Mouse (Mus musculus) bone marrow, adult 2 months (tissue): ENCODE measurements around the gene Dll1. TPM values are rescaled to one million over a fixed set of nuclear protein-coding genes. Genes with fewer than 3 reads are reported as not detected.

Experiments used
- H3K27ac ChIP-seq: fragments of 200-500 bp; 2 replicates; pipeline ENCODE4 v1.5.1; 2012; ENCODE audit warnings: low read depth, mild to moderate bottlenecking, control low read depth, inconsistent platforms, low read length; ENCODE audit not compliant: control insufficient read depth, poor library complexity, insufficient read depth
- H3K4me1 ChIP-seq: fragments of 200-500 bp; 2 replicates; pipeline ENCODE4 v1.6.1; 2011; ENCODE audit warnings: low read length; ENCODE audit not compliant: control insufficient read depth, insufficient read depth
- H3K4me3 ChIP-seq: fragments of 200-500 bp; replicated peaks from 2 replicates; pipeline ENCODE3; 2011; ENCODE audit warnings: mild to moderate bottlenecking, low read depth, low read length, control low read depth; ENCODE audit not compliant: control insufficient read depth
- CTCF ChIP-seq: fragments of 200-500 bp; IDR thresholded peaks from 2 replicates; pipeline ENCODE4 v1.5.1; 2011; ENCODE audit warnings: low read length, control low read depth; ENCODE audit not compliant: control insufficient read depth, insufficient read depth
- POLR2A ChIP-seq: fragments of 200-500 bp; IDR thresholded peaks from 2 replicates; pipeline ENCODE4 v1.6.1; 2011; ENCODE audit warnings: low read depth, mild to moderate bottlenecking, control low read depth, low read length, borderline replicate concordance; ENCODE audit not compliant: control insufficient read depth
- WGBS: fragments of 180-500 bp; shearing (Covaris S2); methylation state at CpG from one replicate; pipeline ENCODE4 v1.1.7; 2018; 5-methylcytosine and 5-hydroxymethylcytosine counted together
- polyA plus RNA-seq: library from polyadenylated mRNA; stranded (reverse); fragments of >200 nt; gene quantifications from 2 replicates; pipeline ENCODE4 v1.2.4, GENCODE M21; 2011; ENCODE audit warnings: low replicate concordance; ENCODE audit not compliant: missing spikeins, insufficient read depth, insufficient read length

Gene Dll1
- polyA plus RNA-seq, 1 experiment: 3.0 TPM

GRCm38 (mm10) chr17:15327106-15327505 lies 49.6 kb downstream of the Dll1 start:
- Histone ChIP-seq H3K4me1 (no peaks in the 10 kb centered on the region), H3K27ac (no peak overlapping the region), H3K4me3 (no peak overlapping the region)
- no peak for TF ChIP-seq CTCF
- no peak for TF ChIP-seq POLR2A
- 16% methylated on average over 5 of the region's 5 CpGs for WGBS

GRCm38 (mm10) chr17:15325976-15326842 lies 50.5 kb downstream of the Dll1 start:
- 78% methylated on average over 10 of the region's 10 CpGs for WGBS
- no peaks in the 10 kb centered on the region for H3K4me1 ChIP-seq
- H3K27ac ChIP-seq: no peak overlapping the region
- no peak overlapping the region for H3K4me3 ChIP-seq
- TF ChIP-seq POLR2A (no peak), CTCF (no peak)

- no peaks in the 10 kb centered on the region for H3K4me1 ChIP-seq
- TF ChIP-seq CTCF (no peak), POLR2A (no peak)
- H3K27ac ChIP-seq: no peak overlapping the region
- H3K4me3 ChIP-seq: no peak overlapping the region
- 74% methylated on average over 9 of the region's 9 CpGs for WGBS
Measured at GRCm38 (mm10) chr17:15323191-15323834, 53.4 kb downstream of the Dll1 start.

Other genes with a start within 250 kb of the Dll1 start
- gene Fam120b, start 19.3 kb upstream of the Dll1 start, polyA plus RNA-seq: 4.6 and 8.2 TPM in 2 replicates
- 146 and 240 TPM in 2 replicates for gene Psmb1, start 122.9 kb upstream of the Dll1 start, polyA plus RNA-seq
- gene Tbp, start 123.0 kb upstream of the Dll1 start, polyA plus RNA-seq: 14.0 and 15.6 TPM in 2 replicates
- gene Pdcd2, start 150.4 kb upstream of the Dll1 start, polyA plus RNA-seq: 15.7 and 39.6 TPM in 2 replicates
- gene Prdm9, start 187.5 kb upstream of the Dll1 start, polyA plus RNA-seq: 2.4 and 5.7 TPM in 2 replicates